Comparison of ENCODE assay signal across 18 mouse cellular contexts in genomic region chr4:57682341-57682740, GRCm38 (mm10). TPM values are rescaled to one million over a fixed set of nuclear protein-coding genes. Genes with fewer than 3 reads are reported as not detected.
DNase-seq lines count a peak whose midpoint lies in the region; ATAC-seq and TF ChIP-seq lines count a peak whose summit lies in the region.
"Had no signal": no experiment of that assay in that cellular context is flagged by ENCODE, and none has a peak within 500 bp of the region (broad histone marks: within the 10 kb centered on the region; RNA-seq: fewer than 3 reads in every experiment).

No protein-coding gene starts in this region.

- H3K36me3 ChIP-seq in heart, embryonic 10.5 days, result 0 out of 2 replicates have a peak, but pooled peaks cover 10% of the 10 kb centered on the region
- no peaks in the 10 kb centered on the region; the same call in 1 of the 2 replicates for H3K36me3 ChIP-seq in heart, postnatal 0 days (replicated peaks; ENCODE audit: control insufficient read depth, insufficient read depth, low read length)
- H3K36me3 ChIP-seq: embryonic facial prominence, embryonic 15.5 days; forebrain, embryonic 10.5 days; G1E; hindbrain, embryonic 10.5 days; intestine, embryonic 15.5 days had no signal

- 89% methylated on average over 2 of the region's 2 CpGs for WGBS in heart, embryonic 10.5 days
- 92% methylated on average over 2 of the region's 2 CpGs for WGBS in heart, postnatal 0 days

- no peaks in the 10 kb centered on the region for H3K9me3 ChIP-seq in heart, embryonic 10.5 days
- no peaks in the 10 kb centered on the region for H3K9me3 ChIP-seq in heart, postnatal 0 days (replicated peaks; ENCODE audit: control insufficient read depth, low read length)
- H3K9me3 ChIP-seq: embryonic facial prominence, embryonic 15.5 days; forebrain, embryonic 10.5 days; hindbrain, embryonic 10.5 days; intestine, embryonic 15.5 days had no signal

- no peak for TF ChIP-seq CTCF in heart, postnatal 0 days (IDR thresholded peaks at IDR 0.05; ENCODE audit: low read depth)

- no peak for ATAC-seq in heart, postnatal 0 days (ENCODE audit: insufficient read depth, low read depth)
- ATAC-seq: forebrain, embryonic 14.5 days; intestine, embryonic 15.5 days had no signal

- intact Hi-C loops in heart, postnatal 36 days (cut with DNase I), result no loop called here

- no peak for DNase-seq in heart, embryonic 10.5 days (ENCODE audit: low spot score)
- no peak for DNase-seq in heart, postnatal 36 days
- no peak for DNase-seq in heart, postnatal 0 days (ENCODE audit: low spot score)
- no peak for DNase-seq in heart, adult 18-20 months
- DNase-seq in A20 (ENCODE audit: low read depth, low spot score), result peak; percentile 64
- DNase-seq: adrenal gland, adult 8-10 months; adrenal gland, postnatal 36 days; cerebellum, adult 11 months; embryo, embryonic 11 days had no signal

- no peak overlapping the region for H3K9ac ChIP-seq in heart, postnatal 0 days (replicated peaks; ENCODE audit: low read depth, low read length)
- H3K9ac ChIP-seq: embryonic facial prominence, embryonic 15.5 days; hindbrain, embryonic 14.5 days; intestine, embryonic 15.5 days had no signal

- no peak overlapping the region for H3K4me2 ChIP-seq in heart, postnatal 0 days (ENCODE audit: low read depth, low read length)
- H3K4me2 ChIP-seq: embryonic facial prominence, embryonic 15.5 days; hindbrain, embryonic 14.5 days; intestine, embryonic 15.5 days had no signal

- TF ChIP-seq EP300 in heart, postnatal 0 days (IDR thresholded peaks at IDR 0.05; ENCODE audit: low read depth), result no peak

- no peaks in the 10 kb centered on the region for H3K27me3 ChIP-seq in heart, embryonic 10.5 days (ENCODE audit: insufficient read depth, poor library complexity, severe bottlenecking)
- no peaks in the 10 kb centered on the region for H3K27me3 ChIP-seq in heart, postnatal 0 days (ENCODE audit: control insufficient read depth, insufficient read depth, low read length)
- H3K27me3 ChIP-seq: embryonic facial prominence, embryonic 15.5 days; intestine, embryonic 15.5 days had no signal

- no peak overlapping the region for H3K4me3 ChIP-seq in heart, embryonic 10.5 days
- H3K4me3 ChIP-seq in heart, postnatal 0 days (ENCODE audit: low read depth, low read length), result no peak overlapping the region
- no peak overlapping the region for H3K4me3 ChIP-seq in brown adipose tissue, adult 24 weeks (ENCODE audit: insufficient read depth, low read depth, low read length)
- H3K4me3 ChIP-seq: embryonic facial prominence, embryonic 15.5 days; erythroblast, embryonic 14.5 days; forebrain, embryonic 10.5 days; hindbrain, embryonic 10.5 days; intestine, embryonic 15.5 days had no signal

- H3K27ac ChIP-seq in heart, embryonic 10.5 days, result 0 out of 2 replicates have a peak overlapping the region, but pooled peaks have one; percentile 22
- H3K27ac ChIP-seq in heart, postnatal 0 days (ENCODE audit: low read depth), result peak overlapping the region; percentile 24; the same call in 1 of the 2 replicates
- H3K27ac ChIP-seq in brown adipose tissue, adult 24 weeks (replicated peaks; ENCODE audit: low read depth, low read length), result peak overlapping the region; percentile 27; the same call in 1 of the 2 replicates
- H3K27ac ChIP-seq: embryonic facial prominence, embryonic 15.5 days; forebrain, embryonic 10.5 days; hindbrain, embryonic 14.5 days; intestine, embryonic 15.5 days had no signal

- peaks cover 52% of the 10 kb centered on the region for H3K4me1 ChIP-seq in heart, embryonic 10.5 days
- peaks cover 31% of the 10 kb centered on the region for H3K4me1 ChIP-seq in heart, postnatal 0 days (ENCODE audit: control insufficient read depth, insufficient read depth)
- peaks cover 17% of the 10 kb centered on the region for H3K4me1 ChIP-seq in brown adipose tissue, adult 24 weeks (ENCODE audit: control insufficient read depth, insufficient read depth, insufficient read length, low read length)
- H3K4me1 ChIP-seq: intestine, embryonic 15.5 days had no signal

RNA-seq across cellular contexts. Expression of gene Akap2, which starts 35.1 kb away (rescaled TPM):
- polyA plus RNA-seq in heart, embryonic 10.5 days (2016; fragmentation: Nextera tagmentation; extraction: Ambion mirVana), result 30.1 and 39.6 TPM in 2 replicates
- total RNA-seq in heart, postnatal 36 days (2021), result 10 to 100 TPM; 89.4 to 95.7 TPM
- 64.1 and 65.5 TPM in 2 replicates for total RNA-seq in heart, postnatal 0 days (2014; rRNA removed; ENCODE audit: low replicate concordance)
- 33.8 and 37.7 TPM in 2 replicates for polyA plus RNA-seq in heart, postnatal 0 days (2015; fragmentation: Nextera tagmentation; extraction: Ambion mirVana)
- total RNA-seq in heart, adult 18-20 months (2021), result 10 to 100 TPM; 90.7 to 99.5 TPM
- polyA plus RNA-seq in brown adipose tissue, adult 24 weeks (2012; ENCODE audit: insufficient read depth, insufficient read length, missing spikeins), result 30.6 and 41.6 TPM in 2 replicates
- polyA plus RNA-seq: G1E had no signal
